Mouse (Mus musculus): ENCODE results near the gene Cd68.
A peak's percentile ranks its signal among the peaks of the same experiment; 100 is the strongest.
"Not testable (repeated sequence)": the region's sequence is repeated elsewhere in the genome, so short reads cannot be mapped to it uniquely, and the experiment has no call there.

Cd68 gene

DNA sequence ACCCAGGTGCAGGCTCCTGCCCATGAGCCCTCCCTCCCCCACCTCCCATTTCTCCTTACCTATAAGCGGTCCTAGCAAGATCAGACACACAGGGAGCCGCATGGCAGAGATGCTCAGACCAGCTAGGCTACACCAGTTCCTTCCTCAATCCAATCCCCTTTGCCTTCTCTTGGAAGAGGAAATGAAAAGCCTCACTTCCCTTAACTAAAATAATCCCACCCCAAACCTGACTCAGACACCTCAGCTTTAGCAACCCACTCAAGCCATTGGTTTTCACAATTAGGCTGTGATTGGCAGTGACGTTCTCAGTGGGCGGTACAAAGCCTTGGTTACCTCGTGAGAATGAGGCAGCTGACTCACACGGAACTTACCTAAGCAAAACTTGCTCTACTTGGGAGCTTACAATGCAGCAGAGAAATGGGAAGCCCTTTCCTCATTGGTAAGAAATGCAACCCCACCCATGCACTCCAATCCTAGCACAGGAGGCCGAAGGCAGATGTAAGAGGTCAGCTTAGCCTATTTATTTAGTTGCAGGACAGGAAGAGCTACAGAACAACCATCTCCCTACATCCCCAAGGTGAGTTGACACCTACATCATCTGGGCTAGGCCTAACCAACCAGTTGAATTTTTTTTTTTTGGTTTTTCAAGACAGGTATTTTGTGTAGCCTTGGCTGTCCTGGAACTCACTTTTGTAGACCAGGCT lies at the start of gene Cd68:
Gene Cd68 (minus strand): TSS at position 193 of the 704 bp plus-strand sequence.
- peak in 1 of 2 experiments; percentile 48 for DNase-seq

GRCm38 (mm10) chr11:69715482-69715881 lies 49.5 kb upstream of the Cd68 start:
- DNase-seq = peak; percentile 60 to 77

DNA sequence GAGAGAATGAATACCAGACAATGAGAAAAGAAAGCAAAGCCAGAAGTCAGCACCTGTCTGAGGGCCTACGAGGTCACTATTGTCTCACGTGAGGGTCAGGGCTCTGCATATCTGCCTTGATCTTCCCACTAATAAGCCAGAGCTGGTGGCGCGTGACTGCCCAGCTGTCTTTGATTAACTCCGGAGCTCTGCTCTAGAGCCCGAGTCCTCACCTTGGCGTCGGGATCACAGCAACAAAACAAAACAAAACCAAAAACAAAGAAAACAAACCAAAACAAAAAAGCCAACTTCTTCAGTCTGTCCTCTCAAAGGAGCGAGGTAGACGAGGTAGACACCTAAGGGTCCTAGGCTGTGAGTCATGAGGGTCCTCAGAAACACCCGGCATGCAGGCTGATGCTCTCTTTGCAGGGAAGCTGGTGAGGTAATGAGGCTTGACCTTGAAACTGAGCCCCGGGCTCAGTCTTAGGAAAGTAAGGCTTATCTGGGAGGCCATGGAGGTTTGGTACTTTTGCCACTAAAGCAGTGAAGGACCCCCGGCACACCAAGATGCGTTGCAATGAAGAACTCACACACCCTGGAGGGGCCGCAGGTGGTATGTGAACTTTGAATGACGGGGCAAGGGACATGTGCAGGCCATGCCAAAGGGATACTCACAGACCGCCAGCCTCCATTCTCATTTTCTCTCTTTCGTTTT lies 48.8 kb upstream of the Cd68 start:
- peak; percentile 82 to 88 for DNase-seq

GRCm38 (mm10) chr11:69712954-69713672 lies 47.2 kb upstream of the Cd68 start:
- peak; percentile 36 to 58 for DNase-seq

GRCm38 (mm10) chr11:69711082-69711481 lies 45.1 kb upstream of the Cd68 start:
- no peak for DNase-seq

GRCm38 (mm10) chr11:69710470-69710869 lies 44.5 kb upstream of the Cd68 start:
- DNase-seq = no peak

GRCm38 (mm10) chr11:69709554-69710446 lies 43.8 kb upstream of the Cd68 start:
- DNase-seq = no peak

- DNase-seq = no peak
Observed at GRCm38 (mm10) chr11:69708614-69709265, 42.8 kb upstream of the Cd68 start.

DNA sequence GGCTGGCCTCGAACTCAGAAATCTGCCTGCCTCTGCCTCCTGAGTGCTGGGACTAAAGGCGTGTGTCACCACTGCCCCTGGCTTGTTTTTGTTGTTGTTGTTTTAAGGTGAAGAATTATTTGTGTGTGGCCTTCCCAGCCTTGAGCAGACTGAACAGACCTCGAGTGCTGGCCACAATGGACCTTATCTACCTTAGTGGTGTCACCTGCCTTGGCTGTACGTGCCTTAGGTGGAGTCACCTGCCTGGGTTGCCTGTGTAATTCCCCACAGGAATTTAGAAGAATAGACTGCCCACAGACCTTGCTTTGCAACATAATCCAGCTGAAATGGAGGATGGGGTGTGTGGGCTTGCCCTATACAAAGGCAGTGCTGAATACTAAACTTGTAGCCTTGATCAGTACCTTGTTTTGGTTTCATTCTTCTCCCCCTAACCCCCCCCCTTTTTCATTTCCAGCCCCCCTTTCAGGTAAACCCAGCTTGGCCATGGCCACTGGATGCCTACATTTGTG lies 42.0 kb upstream of the Cd68 start:
- no peak for DNase-seq

- no peak for DNase-seq
Observed at GRCm38 (mm10) chr11:69707480-69707847, 41.5 kb upstream of the Cd68 start.

DNA sequence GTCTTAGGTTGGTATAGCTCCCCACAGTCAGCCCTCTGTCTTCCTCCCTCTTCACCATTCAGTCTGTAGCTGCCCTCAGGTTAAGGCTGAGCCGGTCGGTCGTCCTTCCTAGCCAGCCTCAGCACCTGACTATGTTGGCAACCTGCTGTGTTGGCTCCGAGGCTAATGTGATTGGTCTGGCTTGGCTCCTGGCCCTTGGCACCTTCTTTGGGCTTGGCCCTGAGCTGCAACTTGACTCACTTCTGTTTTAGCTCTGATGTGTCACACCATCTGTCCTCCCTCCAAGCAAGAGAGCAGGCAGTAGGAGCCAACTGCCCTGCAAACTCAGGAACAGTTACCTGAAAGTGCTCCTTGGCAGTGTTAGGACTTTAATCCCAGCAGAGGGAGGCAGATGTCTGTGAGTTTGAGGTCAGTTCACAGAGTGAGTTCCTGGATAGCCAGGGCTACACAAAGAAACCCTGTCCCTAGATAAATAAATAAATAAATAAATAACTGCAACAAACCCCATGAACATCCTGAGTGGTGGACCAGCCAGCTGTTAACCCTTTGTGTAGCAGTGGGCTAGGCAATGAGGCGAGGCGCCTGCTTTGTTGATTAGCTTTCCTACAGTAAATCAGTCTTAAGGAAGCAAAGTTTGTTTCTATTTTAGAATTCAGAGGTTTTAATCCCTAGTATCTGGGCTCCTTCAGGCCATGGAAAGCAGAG lies 41.0 kb upstream of the Cd68 start:
- peak; percentile 86 to 93 for DNase-seq

GRCm38 (mm10) chr11:69704613-69705010 lies 38.7 kb upstream of the Cd68 start:
- DNase-seq = no peak

DNA sequence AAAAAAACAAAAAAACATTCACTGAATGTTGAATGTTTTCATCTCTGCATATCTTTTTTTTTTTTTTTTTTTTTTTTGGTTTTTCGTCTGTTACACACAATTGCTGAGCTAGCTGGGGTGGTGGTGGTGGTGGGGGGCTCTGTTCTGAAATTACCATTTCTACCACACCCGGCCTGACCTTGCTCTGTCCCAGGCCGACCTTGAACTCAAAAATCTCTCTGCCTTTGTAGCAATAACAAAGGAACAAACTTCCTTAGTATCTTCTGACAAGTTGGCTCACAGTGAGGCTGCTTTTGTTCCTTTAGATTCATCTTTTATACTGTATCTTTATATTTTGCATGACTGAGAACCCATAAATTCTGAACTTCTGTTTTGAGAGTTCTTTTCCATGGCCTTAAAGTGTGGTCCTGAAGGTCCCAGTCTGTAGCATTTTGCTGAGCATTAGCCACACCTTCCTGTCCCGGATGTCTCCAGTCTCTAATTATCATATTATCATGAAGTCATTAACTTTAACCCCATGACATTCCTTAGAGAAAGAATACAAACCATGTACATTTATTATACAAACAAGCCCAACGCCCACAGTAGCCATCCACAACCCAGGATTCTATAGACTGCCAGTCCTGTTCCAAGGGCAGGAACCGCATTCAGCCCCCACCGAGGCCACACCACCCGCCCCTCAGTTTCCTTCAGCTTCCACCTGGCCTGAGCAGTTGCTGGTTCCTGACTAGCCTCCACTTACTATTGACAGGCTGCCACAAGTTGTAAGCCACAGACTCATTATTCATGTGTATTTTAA lies 38.1 kb upstream of the Cd68 start:
- DNase-seq = no peak

- DNase-seq = not testable (repeated sequence)
Observed at GRCm38 (mm10) chr11:69703381-69703780, 37.4 kb upstream of the Cd68 start.

DNA sequence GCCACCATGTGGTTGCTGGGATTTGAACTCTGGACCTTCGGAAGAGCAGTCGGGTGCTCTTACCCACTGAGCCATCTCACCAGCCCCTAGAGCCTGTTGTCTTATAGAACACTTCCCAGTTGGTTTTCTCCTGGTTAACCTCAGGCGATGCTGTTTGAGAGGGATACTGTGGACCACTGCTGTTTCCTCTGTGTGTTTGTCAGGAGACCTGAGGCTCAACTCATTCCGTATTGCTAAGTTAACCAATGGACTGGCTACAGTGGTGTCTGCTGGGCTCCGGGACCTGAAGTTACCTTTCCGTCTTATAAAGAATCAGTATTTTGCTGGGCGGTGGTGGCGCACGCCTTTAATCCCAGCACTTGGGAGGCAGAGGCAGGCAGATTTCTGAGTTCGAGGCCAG lies 36.9 kb upstream of the Cd68 start:
- DNase-seq = not testable (repeated sequence)

GRCm38 (mm10) chr11:69699595-69699994 lies 33.6 kb upstream of the Cd68 start:
- DNase-seq = no peak

- no peak for DNase-seq
Observed at GRCm38 (mm10) chr11:69698574-69698973, 32.6 kb upstream of the Cd68 start.

DNA sequence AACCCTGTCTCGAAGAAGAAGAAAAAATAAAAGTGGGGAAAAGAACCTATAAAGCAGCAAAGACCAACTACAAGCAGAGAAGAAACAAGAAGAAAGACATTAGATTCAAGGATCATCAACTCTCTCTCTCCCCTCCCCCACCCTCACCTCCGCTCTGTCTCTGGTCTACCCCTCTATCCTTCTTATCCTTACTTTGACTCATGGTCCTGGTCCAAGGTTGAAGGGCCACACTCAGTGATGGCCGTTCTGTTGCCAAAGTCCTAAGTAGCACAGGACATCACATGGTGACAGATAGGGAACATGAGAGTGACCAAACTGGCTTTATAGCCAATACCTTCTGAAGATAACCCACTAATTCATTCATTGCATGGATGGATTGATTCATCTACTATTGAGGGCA lies 31.4 kb upstream of the Cd68 start:
- DNase-seq = no peak

DNA sequence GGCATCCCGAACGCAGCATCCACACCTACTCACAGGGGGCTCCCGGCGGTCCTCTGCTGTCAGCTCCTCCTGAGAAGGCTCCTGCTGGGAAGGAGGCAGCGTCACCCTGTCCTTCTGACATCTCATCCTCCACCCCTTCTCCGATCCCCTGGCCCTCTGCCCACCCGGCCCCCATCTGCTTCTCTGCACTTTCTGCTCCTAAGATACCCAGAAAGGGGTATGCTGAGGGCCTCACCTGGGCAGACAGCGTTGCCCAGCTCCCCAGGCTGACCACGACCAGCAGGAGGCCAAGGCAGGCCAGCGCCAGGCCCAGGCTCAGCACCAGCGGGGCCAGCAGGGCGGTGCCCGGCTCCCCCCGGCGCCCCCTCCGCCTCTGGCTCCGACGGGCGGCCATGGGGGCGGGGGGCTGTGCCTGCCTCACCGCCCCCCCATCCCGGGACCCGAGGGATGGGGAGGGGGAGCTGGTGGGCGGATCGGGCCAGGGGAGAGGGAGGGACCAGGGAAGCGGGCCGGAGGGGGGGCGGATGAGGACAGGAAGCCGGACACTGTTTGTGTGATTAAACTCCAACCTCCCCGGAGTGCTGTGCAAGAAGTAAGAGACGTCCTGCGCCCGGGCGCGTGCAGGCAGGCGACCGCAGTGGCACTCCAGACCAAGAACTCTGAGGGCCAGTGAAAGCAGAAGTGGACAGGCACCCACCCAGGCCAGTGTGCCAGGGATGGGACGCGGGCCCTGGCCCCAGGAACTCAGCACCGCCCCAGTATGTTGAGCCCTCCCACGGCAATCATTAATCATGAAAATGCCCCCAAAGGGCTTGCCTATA lies 29.6 kb upstream of the Cd68 start, which contains the start of the genes Tnfsf12 and Tnfsfm13:
Gene Tnfsf12 (minus strand): TSS at position 489 of the 821 bp plus-strand sequence.
Gene Tnfsfm13 (minus strand): TSS at position 738 of the 821 bp plus-strand sequence.
- DNase-seq = peak; percentile 88 to 92
